Mouse (Mus musculus) c-Kit-positive CD71-positive TER-119-negative erythroid progenitor cells, embryonic 14.5 days (primary cell): ENCODE results near the gene Rnf166.

ENCODE experiments used
- DNase-seq: peaks from one replicate; pipeline ENCODE4 v3.0.0-alpha.2; 2013; ENCODE audit warnings: low read depth

Rnf166 gene

DNA sequence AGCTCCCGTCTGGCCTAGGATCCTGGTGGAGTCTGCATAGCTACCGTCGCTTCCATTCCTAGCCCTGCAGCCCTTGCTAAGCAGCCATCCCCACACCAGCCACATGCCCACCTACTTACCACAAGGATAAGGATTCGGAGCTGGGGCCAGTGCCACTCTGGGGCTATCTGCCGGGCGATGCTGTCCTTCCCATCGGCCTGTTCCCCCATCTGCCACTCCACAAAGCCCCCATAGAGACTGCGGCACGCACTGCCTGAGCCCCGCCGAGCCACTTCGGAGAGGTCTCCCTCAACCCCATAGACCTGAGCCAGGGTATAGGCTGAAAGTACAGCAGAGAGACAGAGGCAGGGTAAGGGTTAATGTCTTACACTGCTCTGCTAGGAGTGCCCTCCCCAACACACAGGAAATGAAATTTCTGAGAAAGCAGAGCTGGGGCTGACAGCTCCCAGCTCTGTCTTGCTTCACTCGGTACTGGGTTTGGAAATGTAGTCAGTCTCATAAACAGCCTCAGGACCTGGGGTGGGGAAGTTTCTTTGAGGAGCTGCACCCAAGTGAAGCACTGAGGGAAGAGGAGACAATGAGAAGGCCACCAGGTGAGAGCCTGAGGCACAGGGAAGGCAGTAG is 38.0 kb downstream of the Rnf166 start:
- DNase-seq, result no peak

DNA sequence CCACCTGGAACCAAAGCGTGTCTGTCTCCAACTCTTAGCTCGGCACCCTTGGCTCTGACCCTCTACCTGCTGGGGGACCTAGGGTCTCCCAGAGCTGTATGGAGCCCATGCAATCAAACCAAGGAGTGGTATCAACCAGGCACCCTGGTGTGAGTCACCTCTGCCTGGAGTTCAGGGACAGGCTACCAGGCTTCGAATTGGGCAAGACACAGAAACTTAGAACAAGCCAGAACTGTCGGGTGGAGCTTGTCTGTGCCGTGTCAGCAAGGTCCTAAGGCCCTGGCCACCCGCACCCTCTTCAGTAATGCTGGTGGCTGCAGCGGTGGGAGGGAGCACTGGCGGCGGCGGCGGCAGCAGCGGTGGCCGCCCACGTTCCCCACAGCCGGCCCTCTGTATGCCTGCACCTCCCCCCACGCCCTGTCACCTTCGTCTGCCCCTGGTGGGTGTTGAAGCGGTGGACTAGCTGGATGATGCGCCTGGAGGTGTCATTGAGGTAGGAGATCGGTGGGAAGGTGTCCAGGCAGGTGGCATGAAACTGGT is 39.2 kb downstream of the Rnf166 start:
- DNase-seq, result no peak

DNA sequence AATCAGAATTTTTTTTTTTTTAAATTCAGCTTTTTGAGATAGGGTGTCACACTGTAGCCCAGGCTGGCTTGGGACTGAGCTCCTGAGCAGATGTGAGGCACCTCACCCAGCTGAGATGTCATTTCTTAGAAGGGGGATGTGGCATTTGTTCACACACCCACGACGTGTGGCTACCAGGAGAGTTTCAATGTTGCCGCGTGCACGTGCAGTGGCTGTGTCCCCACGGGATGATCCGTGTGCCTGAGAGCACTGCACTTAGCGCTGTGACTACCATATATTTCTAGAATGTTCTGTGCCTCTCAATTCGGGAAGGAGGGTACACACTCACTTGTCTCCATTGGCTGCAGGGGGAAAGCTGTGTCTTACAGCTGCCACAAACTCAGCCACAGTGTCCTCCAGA is 39.7 kb downstream of the Rnf166 start:
- no peak for DNase-seq

DNA sequence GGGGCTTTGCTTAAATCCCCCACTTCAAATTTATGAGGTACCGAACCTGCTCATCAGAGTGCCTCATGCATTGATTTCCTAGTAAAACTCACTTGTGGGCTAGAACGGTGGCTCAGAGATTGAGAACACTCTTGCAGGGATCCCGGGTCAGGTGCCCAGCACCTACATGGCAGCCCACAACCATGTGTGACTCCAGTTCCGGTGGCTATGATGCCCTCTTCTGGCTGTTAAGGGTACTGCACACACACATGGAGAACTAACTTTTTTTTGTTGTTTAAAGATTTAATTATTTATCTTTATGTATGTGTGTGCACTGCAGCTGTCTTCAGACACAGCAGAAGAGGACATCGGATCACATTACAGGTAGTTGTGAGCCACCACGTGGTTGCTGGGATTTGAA is 40.5 kb downstream of the Rnf166 start:
- no peak for DNase-seq

DNA sequence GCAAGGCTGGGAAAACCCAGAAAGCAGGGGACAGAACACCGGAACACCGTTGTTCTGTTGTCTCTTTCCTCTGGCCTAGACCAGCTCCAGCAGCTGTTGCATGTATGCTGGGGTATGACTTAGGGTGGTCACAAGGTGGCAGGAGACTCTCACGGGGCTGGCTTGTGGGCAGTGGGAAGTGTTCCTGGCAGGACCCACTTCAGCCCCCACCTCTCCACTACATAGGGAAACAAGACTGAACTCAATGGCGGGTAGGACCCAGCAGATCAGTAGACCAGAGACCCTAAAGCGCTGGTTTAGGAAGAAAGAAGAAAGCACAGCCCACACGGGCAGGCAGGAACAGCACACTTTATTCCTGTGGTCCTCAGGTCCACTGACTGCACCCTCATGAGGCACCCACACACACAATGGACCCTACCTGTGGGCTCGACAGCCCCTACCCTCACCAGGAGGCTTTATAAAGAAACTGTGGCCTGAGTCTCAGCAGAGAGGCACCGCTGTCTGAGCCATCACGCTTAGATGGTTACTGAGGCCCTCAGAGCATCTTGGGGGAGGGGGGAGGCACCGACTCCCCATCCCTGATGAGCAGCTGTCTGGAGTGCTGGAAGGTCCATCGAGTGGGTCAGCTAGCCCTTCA is 42.5 kb downstream of the Rnf166 start:
- no peak for DNase-seq

DNA sequence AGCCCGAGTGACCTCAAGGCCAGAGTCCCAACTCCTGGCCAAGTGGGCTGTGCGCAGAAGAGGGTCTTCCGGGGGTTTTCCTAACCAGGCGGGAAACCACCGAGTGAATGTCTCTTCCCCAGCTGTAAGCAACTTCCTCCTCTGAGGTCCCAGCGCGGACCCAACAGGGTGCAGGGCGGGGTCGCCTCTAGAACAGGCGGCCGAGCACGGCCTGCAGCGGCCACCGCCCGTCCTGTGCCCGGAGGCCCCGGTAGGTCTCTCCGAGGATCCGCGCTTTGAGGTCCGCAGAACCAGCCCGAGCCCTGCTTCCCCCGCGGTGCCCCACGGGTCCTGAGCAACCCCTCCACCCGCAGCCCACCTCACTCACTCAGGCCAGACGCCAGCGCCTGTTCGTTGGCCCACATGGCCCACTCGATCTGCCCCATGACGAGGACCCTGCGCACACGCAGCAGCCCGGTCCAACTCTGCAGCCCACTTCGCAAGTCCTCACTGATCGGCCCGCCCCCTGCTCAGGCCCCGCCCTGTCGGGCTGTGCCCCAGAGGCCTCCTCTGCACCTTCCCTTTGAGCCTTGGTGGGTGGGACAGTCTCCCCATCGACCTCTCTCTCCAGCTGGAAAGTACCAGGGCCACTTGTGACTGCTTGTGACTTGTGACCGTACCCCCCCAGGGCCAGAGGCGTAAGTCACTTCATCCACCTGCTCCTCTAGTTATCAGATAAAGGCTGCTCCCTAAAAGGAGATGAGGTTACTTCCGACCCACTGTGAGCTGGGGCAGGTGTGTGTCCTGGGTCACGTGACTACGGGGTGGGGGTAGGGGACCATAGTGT is 43.2 kb downstream of the Rnf166 start, which contains the start of gene Cyba:
TSS of gene Cyba (minus strand) at position 488 of the 826 bp plus-strand sequence.
- DNase-seq, result peak; percentile 35

DNA sequence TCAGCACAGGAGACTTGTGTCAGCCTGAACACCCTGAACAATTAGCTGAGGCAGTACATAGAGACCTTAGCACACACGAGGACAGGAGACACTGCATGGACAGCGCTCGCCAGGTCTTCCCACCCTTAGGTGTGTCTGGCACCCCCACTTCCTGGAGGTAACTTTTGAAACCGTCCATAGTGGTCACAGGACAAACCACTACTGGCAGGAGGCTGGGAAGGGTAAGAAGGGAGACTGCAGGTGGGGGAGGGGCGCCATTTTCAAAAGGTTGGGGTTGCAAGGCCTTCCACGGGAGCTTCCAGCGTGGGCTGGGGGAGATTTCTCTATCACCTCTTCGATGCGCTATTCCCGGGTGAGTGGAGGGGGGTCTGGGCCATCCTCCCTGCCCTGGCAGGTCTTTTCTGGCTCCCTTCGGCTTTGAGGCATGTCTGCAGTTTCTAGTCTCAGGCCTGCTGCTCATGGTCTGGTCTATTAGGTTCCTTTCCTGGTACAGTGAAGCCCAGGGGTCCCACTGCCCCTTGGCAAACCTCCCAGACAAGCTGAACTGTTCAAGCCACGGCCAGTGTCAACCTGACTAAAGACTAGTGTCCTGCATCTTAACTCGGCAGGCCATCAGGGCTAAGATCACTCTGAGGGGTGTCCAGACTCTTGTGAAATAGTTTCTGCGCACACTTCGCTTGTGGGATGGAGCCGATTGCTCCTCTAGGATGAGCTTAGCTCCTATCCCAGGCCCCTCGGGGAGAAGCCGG is 44.0 kb downstream of the Rnf166 start:
- no peak for DNase-seq

DNA sequence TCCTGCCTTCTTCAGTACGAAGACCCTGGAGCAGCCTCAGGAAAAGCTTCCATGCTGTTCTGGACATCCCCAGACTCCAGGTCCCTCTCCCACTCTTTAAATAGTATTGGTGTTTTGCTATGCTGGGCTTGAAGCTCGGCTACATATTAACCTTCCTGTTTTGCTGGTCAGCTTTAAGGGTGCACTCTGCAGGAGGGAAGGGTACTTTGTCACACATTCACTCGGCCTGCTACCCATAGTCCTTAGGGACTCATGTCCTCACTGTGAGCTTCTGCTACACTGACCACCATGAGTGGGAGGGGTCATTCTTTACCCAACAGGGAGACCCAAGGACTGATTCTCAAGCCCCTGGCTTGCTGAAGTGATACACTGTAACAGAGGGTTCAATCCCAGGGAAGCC is 45.2 kb downstream of the Rnf166 start:
- DNase-seq, result no peak

DNA sequence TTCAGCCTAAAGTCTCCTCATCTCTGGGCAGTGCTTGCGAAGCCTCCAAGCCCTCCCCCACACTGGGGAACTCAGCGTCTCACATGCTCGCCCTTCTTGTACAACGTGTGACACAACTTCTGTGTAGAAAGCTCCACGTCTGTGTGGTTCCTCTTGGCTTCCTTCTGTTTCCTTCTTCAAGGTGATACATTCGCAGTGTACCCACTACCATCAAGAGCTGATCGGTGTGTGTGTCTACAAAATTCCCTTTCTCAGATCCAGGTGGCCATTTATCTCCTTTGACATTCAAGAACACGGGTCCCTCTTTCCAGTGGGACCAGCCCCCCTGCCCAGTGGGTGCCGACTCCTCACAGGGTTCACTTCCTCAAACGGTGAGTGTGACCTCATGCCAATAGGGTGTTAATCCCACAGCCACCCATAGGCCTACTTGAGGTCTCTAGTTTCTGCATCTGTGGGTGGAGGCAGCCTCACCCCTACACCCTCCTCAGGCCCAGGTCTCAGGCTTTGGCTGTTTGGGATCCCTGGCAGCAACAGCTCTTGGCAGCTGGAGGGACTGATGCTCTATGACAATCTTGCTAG is 45.7 kb downstream of the Rnf166 start:
- DNase-seq, result no peak

DNA sequence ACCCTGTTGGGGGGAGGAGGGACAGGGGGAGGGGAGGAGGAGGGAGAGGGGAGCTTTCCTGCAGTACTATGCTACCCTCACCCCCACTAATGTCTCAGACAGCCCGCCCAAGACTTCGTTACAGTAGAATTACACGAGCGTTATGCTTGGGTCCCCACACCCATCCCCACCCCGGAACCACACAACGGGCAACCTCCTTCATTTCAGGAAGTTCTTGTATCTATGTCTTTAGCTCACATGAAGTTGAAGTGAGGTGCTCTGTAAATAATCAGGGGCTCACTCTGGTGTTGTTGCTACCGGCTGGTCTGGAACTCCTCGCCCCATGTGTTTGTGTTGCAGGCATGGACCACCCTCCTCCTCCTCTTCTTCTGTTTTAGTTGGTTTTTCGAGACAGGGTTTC is 47.7 kb downstream of the Rnf166 start:
- DNase-seq, result no peak

DNA sequence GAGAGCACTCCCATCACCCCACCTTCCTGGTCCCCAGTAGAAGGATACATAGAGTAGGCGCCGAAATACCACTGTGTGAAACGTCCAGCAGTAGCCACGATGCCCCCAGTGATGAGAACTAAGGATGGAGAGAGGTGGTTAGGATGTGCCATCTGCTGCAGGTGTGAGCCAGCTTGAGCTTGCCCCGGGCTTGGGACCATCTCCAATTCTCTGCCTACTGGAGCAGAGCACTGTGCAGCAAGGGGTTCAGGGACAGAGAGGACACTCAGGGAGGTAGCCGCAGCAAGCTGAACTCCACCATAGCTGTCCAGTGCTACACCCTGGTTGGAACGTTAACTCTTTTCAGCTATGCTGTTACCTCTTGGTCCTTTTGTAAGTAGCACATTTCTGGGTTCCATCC is 48.3 kb downstream of the Rnf166 start:
- no peak for DNase-seq

DNA sequence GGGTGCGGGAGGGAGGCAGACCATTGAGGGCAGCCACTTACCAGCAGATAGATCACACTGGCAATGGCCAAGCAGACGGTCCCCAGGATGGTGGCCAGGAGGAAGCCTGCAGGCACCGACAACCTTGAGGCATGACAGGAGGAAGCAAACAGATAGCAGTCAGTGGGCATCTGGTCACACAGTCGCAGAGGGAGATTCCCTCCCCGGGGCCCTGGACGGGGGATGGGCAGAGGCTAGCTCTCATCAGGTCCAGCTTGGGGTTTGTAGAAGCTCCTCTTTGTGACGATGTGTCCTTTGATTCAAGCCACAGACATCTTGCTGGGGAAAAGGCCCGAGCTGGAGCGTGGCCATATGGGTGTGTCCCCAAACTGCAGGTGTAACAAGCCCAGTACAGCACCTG is 49.7 kb downstream of the Rnf166 start:
- DNase-seq, result no peak

DNA sequence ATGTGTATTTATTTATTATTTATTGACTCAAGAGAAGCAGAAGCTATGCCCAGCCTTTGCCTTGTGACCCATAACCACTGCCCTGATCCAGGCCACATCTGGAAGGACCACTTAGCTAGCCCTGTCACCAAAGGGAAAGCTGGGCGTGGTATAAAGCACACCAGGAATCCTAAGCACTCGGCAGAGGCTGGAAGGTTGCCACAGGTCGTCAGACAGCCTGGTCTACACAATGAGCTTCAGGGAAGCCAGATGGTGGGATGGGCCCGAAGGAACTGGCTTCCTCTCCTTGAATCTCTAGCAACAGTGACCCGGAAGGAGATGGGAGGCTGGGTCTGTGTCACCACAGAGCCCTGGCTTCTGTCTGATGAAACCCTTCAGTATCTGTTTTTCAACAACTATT is 52.2 kb downstream of the Rnf166 start:
- DNase-seq, result no peak

DNA sequence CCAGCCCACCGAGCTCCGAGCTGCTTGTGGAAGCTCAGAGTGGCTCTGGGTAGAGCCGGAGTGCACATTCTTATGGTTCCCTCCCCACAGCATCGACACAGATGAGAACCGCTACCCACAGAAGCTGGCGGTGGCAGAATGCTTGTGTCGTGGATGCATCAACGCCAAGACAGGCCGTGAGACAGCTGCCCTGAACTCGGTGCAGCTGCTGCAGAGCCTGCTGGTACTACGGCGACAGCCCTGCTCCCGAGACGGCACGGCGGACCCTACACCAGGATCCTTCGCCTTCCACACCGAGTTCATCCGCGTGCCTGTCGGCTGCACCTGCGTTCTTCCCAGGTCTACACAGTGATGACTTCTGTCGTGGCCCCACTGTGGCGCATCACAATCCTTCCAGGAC is 52.6 kb downstream of the Rnf166 start:
- no peak for DNase-seq

DNA sequence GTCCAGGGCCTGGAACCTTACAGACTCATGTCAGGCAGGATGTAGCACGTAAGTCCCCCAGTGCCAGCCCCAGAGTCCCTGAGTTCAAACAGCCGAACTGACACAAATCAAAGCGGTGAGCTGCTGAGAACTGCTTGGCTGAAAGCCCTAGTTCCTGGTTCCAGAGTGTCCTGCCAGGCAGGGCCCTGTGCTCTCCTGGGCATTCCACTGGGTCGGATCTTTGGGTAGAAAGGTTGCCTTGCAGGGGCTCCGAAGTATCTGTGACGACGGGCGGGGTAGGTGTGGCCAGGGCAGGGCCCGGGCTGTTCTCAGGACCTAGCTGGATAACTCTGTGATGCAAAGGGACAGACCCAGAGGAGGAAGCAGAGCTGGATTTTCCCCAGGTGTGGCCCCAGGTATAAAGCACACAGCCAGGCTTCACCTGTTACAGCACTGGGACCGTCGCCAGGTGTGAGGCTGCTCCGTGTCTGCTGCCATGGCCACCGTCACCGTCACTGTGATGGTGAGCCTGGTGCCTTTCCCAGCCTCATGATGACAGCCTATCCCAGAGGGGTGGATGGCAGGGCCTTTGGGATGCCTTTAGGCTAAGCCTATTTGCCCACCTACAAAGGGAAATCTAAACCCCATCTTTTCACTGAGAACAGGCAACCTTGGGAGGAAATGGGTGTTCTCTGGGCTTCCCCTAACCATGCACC is 54.3 kb downstream of the Rnf166 start, which contains the start of gene Il17c:
TSS of gene Il17c (plus strand) at position 645 of the 695 bp plus-strand sequence.
- DNase-seq, result no peak

DNA sequence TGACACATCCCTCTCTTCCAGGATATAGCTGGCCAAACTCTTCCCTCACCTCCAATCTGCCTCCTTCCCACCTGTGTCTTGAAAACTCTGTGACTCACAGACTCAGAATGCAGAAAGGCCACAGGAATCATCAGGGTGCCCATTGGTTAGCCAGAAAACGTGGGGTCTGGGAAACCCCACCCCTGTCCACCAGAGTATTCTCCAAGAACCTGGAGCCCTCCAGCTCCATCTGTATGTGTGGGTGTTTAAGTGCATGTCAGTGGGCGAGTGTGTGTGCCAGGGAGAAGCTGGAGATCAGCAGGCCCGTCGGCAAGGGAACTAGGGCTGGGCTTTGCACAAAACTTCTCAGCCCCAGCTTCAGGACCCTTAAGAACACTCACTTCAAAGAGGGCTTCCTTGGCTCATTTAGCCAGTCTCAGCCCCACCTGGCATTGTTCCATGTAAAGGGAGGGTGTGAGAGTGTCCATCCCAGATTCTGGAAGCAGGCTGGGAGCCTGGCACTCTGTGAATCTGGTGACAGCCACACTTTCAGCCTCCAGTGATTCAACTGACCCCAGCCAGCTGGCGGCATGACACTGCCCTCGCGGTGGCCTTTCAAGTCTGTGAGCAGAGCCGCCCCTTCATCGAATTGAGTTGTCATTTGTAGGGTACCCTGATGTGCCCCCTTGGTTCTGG is 55.8 kb downstream of the Rnf166 start:
- DNase-seq, result no peak
